Comparison of ENCODE assay signal across 12 mouse cellular contexts in genomic region chr15:77104349-77105158, GRCm38 (mm10). TPM values are rescaled to one million over a fixed set of nuclear protein-coding genes. Genes with fewer than 3 reads are reported as not detected.
DNase-seq lines count a peak whose midpoint lies in the region; ATAC-seq and TF ChIP-seq lines count a peak whose summit lies in the region.
"Had no signal": no experiment of that assay in that cellular context is flagged by ENCODE, and none has a peak within 500 bp of the region (broad histone marks: within the 10 kb centered on the region; RNA-seq: fewer than 3 reads in every experiment).

No protein-coding gene starts in this region.

- peaks cover 51% of the 10 kb centered on the region for H3K36me3 ChIP-seq in lung, embryonic 14.5 days (ENCODE audit: insufficient read depth)
- peaks cover 49% of the 10 kb centered on the region for H3K36me3 ChIP-seq in neural tube, embryonic 13.5 days

- no peak for TF ChIP-seq CTCF in gastrocnemius, adult 2 months (IDR thresholded peaks at IDR 0.05)
- TF ChIP-seq CTCF in lung, embryonic 14.5 days (IDR thresholded peaks at IDR 0.05; ENCODE audit: low read depth): no peak
- TF ChIP-seq CTCF in lung, adult 2 months (IDR thresholded peaks at IDR 0.05; ENCODE audit: insufficient read depth, low read length): no peak

- TF ChIP-seq POLR2A in lung, adult 2 months (IDR thresholded peaks at IDR 0.05; ENCODE audit: borderline replicate concordance, extremely low read depth, low read depth, low read length): no peak

- H3K9me3 ChIP-seq in lung, embryonic 14.5 days (ENCODE audit: low read depth, low read length): no peaks in the 10 kb centered on the region
- H3K9me3 ChIP-seq in neural tube, embryonic 13.5 days: no peaks in the 10 kb centered on the region
- H3K9me3 ChIP-seq: neural tube, embryonic 12.5 days had no signal

- H3K4me3 ChIP-seq in gastrocnemius, adult 2 months: no peak overlapping the region
- H3K4me3 ChIP-seq in lung, embryonic 14.5 days (ENCODE audit: low read depth, low read length): no peak overlapping the region
- no peak overlapping the region for H3K4me3 ChIP-seq in lung, adult 2 months (replicated peaks; ENCODE audit: extremely low read depth, low read depth, low read length)
- no peak overlapping the region for H3K4me3 ChIP-seq in neural tube, embryonic 13.5 days
- H3K4me3 ChIP-seq: neural tube, embryonic 12.5 days had no signal

- intact Hi-C loops in gastrocnemius, adult 2 months (cut with DNase I): no loop called here
- intact Hi-C loops in gastrocnemius, postnatal 36 days (cut with DNase I): no loop called here

- no peak for DNase-seq in gastrocnemius, adult 2 months
- DNase-seq in gastrocnemius, postnatal 36 days: no peak
- peak; percentile 35 for DNase-seq in lung, embryonic 14.5 days
- no peak for DNase-seq in lung, adult 2 months
- peak; percentile 36 for DNase-seq in brain, adult 2 months (ENCODE audit: low read depth, low spot score)
- no peak for DNase-seq in spleen, postnatal 14 days (ENCODE audit: low spot score in 2 of 2)
- DNase-seq in cerebellum, adult 9-11 months: no peak
- DNase-seq: cerebellum, postnatal 36 days; layer of hippocampus, adult 9-11 months; lung, adult 18-20 months had no signal

- no peak overlapping the region for H3K4me2 ChIP-seq in lung, embryonic 14.5 days
- no peak overlapping the region for H3K4me2 ChIP-seq in neural tube, embryonic 13.5 days
- H3K4me2 ChIP-seq: neural tube, embryonic 12.5 days had no signal

- 63% methylated on average over 10 of the region's 10 CpGs for WGBS in lung, embryonic 14.5 days
- 69% methylated on average over 10 of the region's 10 CpGs for WGBS in lung, adult 2 months
- 58% methylated on average over 10 of the region's 10 CpGs for WGBS in neural tube, embryonic 13.5 days

- H3K27me3 ChIP-seq in lung, embryonic 14.5 days (ENCODE audit: insufficient read depth, low read length): no peaks in the 10 kb centered on the region
- H3K27me3 ChIP-seq in neural tube, embryonic 13.5 days: no peaks in the 10 kb centered on the region
- H3K27me3 ChIP-seq: neural tube, embryonic 12.5 days had no signal

- no peak for ATAC-seq in lung, embryonic 14.5 days (ENCODE audit: insufficient read depth)
- no peak for ATAC-seq in neural tube, embryonic 13.5 days (ENCODE audit: low read depth)

- H3K9ac ChIP-seq in lung, embryonic 14.5 days: no peak overlapping the region
- H3K9ac ChIP-seq in neural tube, embryonic 13.5 days: no peak overlapping the region
- H3K9ac ChIP-seq: neural tube, embryonic 12.5 days had no signal

- no peaks in the 10 kb centered on the region for H3K4me1 ChIP-seq in lung, embryonic 14.5 days (ENCODE audit: insufficient read depth)
- H3K4me1 ChIP-seq in lung, adult 2 months (ENCODE audit: control insufficient read depth, insufficient read depth, low read length): no peaks in the 10 kb centered on the region; the same call in 1 of the 2 replicates
- H3K4me1 ChIP-seq in neural tube, embryonic 13.5 days (replicated peaks): peaks cover 16% of the 10 kb centered on the region
- H3K4me1 ChIP-seq: neural tube, embryonic 12.5 days had no signal

- peak overlapping the region; percentile 41; the same call in 1 of the 2 replicates for H3K27ac ChIP-seq in gastrocnemius, adult 2 months
- H3K27ac ChIP-seq in lung, embryonic 14.5 days (ENCODE audit: low read depth): peak overlapping the region; percentile 3; the same call in 1 of the 2 replicates
- H3K27ac ChIP-seq in neural tube, embryonic 13.5 days (replicated peaks): peak overlapping the region; percentile 20; the same call in 1 of the 2 replicates
- H3K27ac ChIP-seq: neural tube, embryonic 12.5 days had no signal

RNA-seq across cellular contexts. Expression of gene Mb, which starts 54.1 kb away (rescaled TPM):
- total RNA-seq in gastrocnemius, adult 2 months (2021): 1,000 to 10,000 TPM; 3,091 to 7,772 TPM
- 1,000 to 10,000 TPM; 2,788 to 3,377 TPM for total RNA-seq in gastrocnemius, postnatal 36 days (2021)
- polyA plus RNA-seq in lung, embryonic 14.5 days (2014; fragmentation: Nextera tagmentation; extraction: Ambion mirVana): 0.51 and 1.3 TPM in 2 replicates
- 88.1 and 320 TPM in 2 replicates for polyA plus RNA-seq in lung, adult 2 months (2012; rRNA removed)
- polyA plus RNA-seq in neural tube, embryonic 13.5 days (2015; fragmentation: Nextera tagmentation; extraction: Ambion mirVana): 2.4 and 3.7 TPM in 2 replicates

Comparison
In these comparisons a context has a peak if more than half of its experiments do, and no peak if none do; other contexts are left out.
1. DNase-seq: peak in lung, embryonic 14.5 days (single experiment) and brain, adult 2 months (single experiment); none in gastrocnemius, adult 2 months (single experiment), gastrocnemius, postnatal 36 days (0 of 2), lung, adult 2 months (single experiment), spleen, postnatal 14 days (0 of 2) and cerebellum, adult 9-11 months (single experiment).
2. RNA of gene Mb, which starts 54.1 kb away (polyA plus RNA-seq): 88.1 to 320 TPM in lung, adult 2 months; 2.4 to 3.7 TPM in neural tube, embryonic 13.5 days and 0.51 to 1.3 TPM in lung, embryonic 14.5 days; every median in the first group is over 10 times any median in the second.
3. Peak in every context shown above with its lines, with median percentiles within 50 percentile points of each other: H3K27ac ChIP-seq.